Mouse (Mus musculus) neural tube, embryonic 11.5 days (tissue): Measurements from ENCODE around the gene Cmah. TPM values are rescaled to one million over a fixed set of nuclear protein-coding genes. Genes with fewer than 3 reads are reported as not detected.

Source experiments
- ATAC-seq: fragments of 200-750 bp; cut with Nextera tagmentation; 2 replicates; pipeline ENCODE4 v1.8.0; 2017; ENCODE audit warnings: moderate number of reproducible peaks, mild to moderate bottlenecking, moderate TSS enrichment, moderate library complexity; ENCODE audit not compliant: insufficient read depth, low FRiP score, low TSS enrichment
- DNase-seq: peaks from one replicate; pipeline ENCODE4 v3.0.0-alpha.2; 2015; ENCODE audit warnings: low spot score
- H3K27ac ChIP-seq: fragments of 300-500 bp; sonication (generic); 2 replicates; pipeline ENCODE4 v1.5.1; 2014; ENCODE audit warnings: low read depth, mild to moderate bottlenecking, low read length
- H3K27me3 ChIP-seq: fragments of 300-500 bp; sonication (generic); 2 replicates; pipeline ENCODE4 v1.6.1; 2014; ENCODE audit warnings: mild to moderate bottlenecking, low read length, mixed read lengths; ENCODE audit not compliant: control insufficient read depth, insufficient read depth
- H3K36me3 ChIP-seq: fragments of 300-500 bp; sonication (generic); 2 replicates; pipeline ENCODE4 v1.6.1; 2014; ENCODE audit warnings: mild to moderate bottlenecking, low read length, moderate library complexity, mixed read lengths; ENCODE audit not compliant: control insufficient read depth, insufficient read depth
- H3K4me1 ChIP-seq: fragments of 300-500 bp; sonication (generic); 2 replicates; pipeline ENCODE4 v1.6.1; 2014; ENCODE audit warnings: low read length, mixed read lengths; ENCODE audit not compliant: control insufficient read depth, insufficient read depth
- H3K4me2 ChIP-seq: fragments of 300-500 bp; sonication (generic); 2 replicates; pipeline ENCODE4 v1.6.1; 2014; ENCODE audit warnings: low read depth, mild to moderate bottlenecking, moderate library complexity
- H3K4me3 ChIP-seq: fragments of 300-500 bp; sonication (generic); 2 replicates; pipeline ENCODE4 v1.5.1; 2014; ENCODE audit warnings: low read depth, low read length
- H3K9ac ChIP-seq: fragments of 300-500 bp; sonication (generic); 2 replicates; pipeline ENCODE4 v1.6.1; 2014; ENCODE audit warnings: mild to moderate bottlenecking, low read length
- H3K9me3 ChIP-seq: fragments of 300-500 bp; sonication (generic); 2 replicates; pipeline ENCODE4 v1.6.1; 2016; ENCODE audit warnings: low read length; ENCODE audit not compliant: control insufficient read depth
- WGBS: fragments of 180-500 bp; shearing (Covaris S2); extraction: QIAGEN DNeasy Blood & Tissue Kit; methylation state at CpG from one replicate; pipeline ENCODE4 v1.1.7; 2014; 5-methylcytosine and 5-hydroxymethylcytosine counted together
- polyA plus RNA-seq: library from polyadenylated mRNA; unstranded; fragments of >200 nt; fragmentation: Nextera tagmentation; extraction: Ambion mirVana; gene quantifications from 2 replicates; pipeline ENCODE4 v1.2.1, GENCODE M21; 2014

The Cmah gene
- polyA plus RNA-seq, 1 experiment from 2014 or later = 0.34 TPM

DNA sequence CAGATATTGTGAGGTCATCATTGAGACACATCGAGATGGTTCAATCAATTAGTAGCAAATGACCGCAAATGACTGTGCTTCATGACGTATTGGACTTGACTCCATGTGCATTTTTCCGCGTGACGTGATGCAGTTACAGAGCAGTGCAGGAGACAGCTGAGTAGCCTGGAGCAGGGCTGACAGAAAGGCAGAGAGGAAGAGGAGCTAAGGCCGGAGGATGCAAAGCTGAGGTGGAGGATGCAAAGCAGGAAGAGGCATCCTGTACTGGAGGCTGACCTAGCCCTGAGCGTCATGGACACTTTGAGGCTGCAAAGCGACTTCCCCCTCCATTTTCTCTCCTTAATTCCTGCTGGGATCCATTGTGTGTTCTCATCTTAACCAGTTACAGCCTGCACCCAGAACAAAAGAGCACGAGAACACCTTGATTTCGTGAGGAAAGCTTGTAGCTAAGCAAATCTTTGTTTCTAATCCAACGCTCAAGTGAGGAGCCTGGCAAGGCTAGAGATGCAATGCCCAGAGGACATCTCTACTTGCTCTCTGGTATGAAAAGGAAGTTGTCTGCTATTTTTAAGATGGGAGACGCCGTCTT lies 184.8 kb downstream of the Cmah start:
- Histone ChIP-seq H3K36me3 (no peaks in the 10 kb centered on the region), H3K27ac (no peak overlapping the region), H3K9ac (no peak overlapping the region), H3K27me3 (no peaks in the 10 kb centered on the region), H3K4me2 (no peak overlapping the region), H3K9me3 (no peaks in the 10 kb centered on the region), H3K4me3 (no peak overlapping the region), H3K4me1 (no peaks in the 10 kb centered on the region)
- DNase-seq (no peak), ATAC-seq (no peak)
- WGBS = 82% methylated on average over 14 of the region's 14 CpGs

DNA sequence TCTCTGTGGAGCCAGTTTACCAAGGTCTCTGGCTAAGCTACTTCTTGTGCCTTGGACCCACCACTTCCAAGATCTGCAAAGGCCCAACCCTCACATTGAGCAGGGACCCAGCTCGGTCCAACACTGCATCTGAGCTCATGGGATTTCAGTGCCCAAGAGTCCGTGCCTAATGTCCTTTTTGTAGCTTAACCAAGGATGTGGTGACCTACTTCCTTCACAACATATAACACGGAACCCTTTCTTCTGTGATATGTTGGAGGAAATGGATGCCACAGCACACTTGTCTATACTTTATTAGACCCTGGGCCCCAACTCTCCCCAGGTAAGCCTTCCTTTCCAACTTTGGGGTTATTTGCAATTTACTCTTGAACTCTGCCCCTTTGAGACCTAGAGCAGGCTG lies 186.5 kb downstream of the Cmah start:
- 95% methylated on average over 3 of the region's 3 CpGs for WGBS
- no peaks in the 10 kb centered on the region for H3K4me1 ChIP-seq
- DNase-seq = no peak

DNA sequence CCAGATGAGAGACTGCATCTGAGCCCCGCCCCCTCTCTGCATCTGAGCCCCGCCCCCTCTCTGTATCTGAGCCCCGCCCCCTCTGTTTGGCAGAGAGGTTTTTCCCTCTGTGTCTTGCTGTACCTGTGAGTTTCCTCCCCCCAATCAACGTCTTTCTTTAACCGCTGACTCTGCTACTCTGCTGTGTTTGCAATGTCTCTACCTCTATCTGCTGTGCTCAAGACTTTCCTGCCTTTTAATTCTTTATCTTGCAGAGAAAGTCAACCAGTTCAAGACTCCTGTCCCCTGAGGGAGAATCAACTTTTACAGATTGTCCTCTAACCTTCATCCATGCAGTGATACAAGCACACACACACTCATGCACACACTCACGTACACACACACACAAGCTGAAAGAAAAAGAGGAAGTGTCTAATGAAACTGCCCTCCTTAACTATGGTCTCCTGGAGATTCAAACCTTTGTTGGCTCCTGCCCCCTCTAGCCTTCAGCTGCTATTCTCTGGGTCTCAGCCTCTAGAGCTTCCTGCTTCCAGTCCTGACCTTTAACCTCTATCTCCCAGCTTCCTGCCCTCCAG lies 188.0 kb downstream of the Cmah start:
- Histone ChIP-seq H3K27me3 (no peaks in the 10 kb centered on the region), H3K9ac (no peak overlapping the region), H3K27ac (no peak overlapping the region), H3K4me3 (no peak overlapping the region), H3K4me2 (no peak overlapping the region), H3K9me3 (no peaks in the 10 kb centered on the region), H3K36me3 (no peaks in the 10 kb centered on the region), H3K4me1 (no peaks in the 10 kb centered on the region)
- ATAC-seq = no peak
- WGBS = 54% methylated on average over 6 of the region's 6 CpGs
- no peak for DNase-seq

More for the DNA sequence above, 186.5 kb downstream of the Cmah start:
- no peak for ATAC-seq
- no peak overlapping the region for H3K4me3 ChIP-seq
- no peaks in the 10 kb centered on the region for H3K36me3 ChIP-seq
- H3K9ac ChIP-seq = no peak overlapping the region
- no peaks in the 10 kb centered on the region for H3K27me3 ChIP-seq
- no peak overlapping the region for H3K4me2 ChIP-seq
- H3K27ac ChIP-seq = no peak overlapping the region
- no peaks in the 10 kb centered on the region for H3K9me3 ChIP-seq

DNA sequence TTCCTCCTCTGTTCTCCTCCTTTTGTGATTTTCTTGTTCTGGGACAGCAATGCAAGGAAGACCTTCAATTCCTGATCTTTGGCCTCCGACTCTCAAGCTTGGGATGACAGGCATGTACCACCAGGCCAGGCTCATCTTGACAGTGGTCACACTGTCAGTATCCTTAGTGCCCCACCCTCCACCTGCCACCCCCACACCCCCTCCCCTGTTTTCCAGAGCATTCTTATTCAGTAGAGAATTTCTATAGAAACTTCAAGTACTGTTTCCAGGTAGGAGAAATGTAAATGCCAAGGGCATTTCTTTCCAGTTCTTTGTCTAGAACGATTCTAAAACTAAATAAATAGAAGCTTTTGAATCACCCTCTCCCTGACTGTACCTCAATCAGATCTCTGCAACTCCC lies 190.6 kb downstream of the Cmah start:
- no peak overlapping the region for H3K27ac ChIP-seq
- ATAC-seq (no peak), DNase-seq (no peak)
- no peaks in the 10 kb centered on the region for H3K36me3 ChIP-seq
- no peaks in the 10 kb centered on the region for H3K27me3 ChIP-seq
- H3K4me2 ChIP-seq = no peak overlapping the region
- 79% methylated on average over 2 of the region's 2 CpGs for WGBS
- H3K4me1 ChIP-seq = 0 out of 2 replicates have a peak, but pooled peaks cover 2% of the 10 kb centered on the region
- H3K9ac ChIP-seq = no peak overlapping the region
- H3K4me3 ChIP-seq = no peak overlapping the region
- no peaks in the 10 kb centered on the region for H3K9me3 ChIP-seq

DNA sequence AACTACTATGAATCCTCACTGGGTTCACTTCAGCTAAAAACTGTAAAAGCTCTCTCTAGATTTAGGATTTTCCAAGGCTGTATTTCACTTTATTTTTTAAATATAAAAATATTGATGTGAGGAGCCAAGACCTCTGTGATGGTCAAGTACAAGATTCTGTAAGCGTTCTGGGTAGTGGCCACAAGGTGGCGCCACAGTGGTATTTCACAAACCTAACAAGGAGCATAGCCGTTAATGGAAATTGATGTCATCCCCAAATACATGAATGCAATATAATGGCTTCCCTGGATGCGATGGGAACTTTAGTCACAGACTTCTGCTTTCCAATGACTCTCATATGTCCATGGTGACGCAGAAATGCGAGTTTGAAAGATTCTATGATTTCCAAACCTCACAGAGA lies 191.7 kb downstream of the Cmah start:
- H3K4me1 ChIP-seq = 0 out of 2 replicates have a peak, but pooled peaks cover 2% of the 10 kb centered on the region
- WGBS = 35% methylated on average over 6 of the region's 6 CpGs
- DNase-seq (peak; percentile 50), ATAC-seq (no peak)
- no peaks in the 10 kb centered on the region for H3K27me3 ChIP-seq
- no peak overlapping the region for H3K4me2 ChIP-seq
- H3K4me3 ChIP-seq = no peak overlapping the region
- H3K36me3 ChIP-seq = no peaks in the 10 kb centered on the region
- no peaks in the 10 kb centered on the region for H3K9me3 ChIP-seq
- H3K9ac ChIP-seq = no peak overlapping the region
- no peak overlapping the region for H3K27ac ChIP-seq

DNA sequence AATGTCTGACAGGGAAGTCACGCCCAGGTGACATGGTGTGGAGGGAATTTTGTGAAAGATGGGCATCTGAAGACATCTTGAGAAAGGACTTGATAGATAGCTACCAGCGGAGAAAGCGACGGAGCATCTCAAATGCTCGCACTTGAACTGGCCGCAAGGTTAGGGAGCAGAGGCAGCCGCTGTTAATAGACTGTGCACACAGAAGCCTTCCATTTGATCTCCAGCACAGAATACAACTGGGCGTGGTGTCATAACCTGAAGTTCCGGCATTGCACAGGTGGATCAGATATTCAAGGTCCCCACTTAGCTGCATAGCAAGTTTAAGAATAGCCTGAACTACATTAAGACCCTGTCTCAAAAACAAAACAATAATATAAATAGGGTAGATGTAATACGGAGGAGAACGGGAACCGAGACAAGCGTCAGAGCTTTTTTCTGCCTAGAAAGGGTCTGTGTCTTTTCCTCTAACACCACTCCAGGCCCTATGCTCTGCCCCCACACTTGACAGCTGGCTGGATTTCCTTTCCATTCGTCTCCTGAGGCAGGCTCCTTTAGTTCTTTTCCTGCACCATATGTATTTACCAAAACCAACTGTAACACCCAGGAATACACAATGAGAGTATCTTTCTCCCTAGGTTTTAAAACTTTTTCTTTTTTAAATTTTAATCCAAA lies 192.9 kb downstream of the Cmah start:
- Histone ChIP-seq H3K27me3 (no peaks in the 10 kb centered on the region), H3K36me3 (no peaks in the 10 kb centered on the region), H3K4me1 (0 out of 2 replicates have a peak, but pooled peaks cover 2% of the 10 kb centered on the region), H3K9me3 (no peaks in the 10 kb centered on the region), H3K9ac (no peak overlapping the region), H3K27ac (no peak overlapping the region), H3K4me2 (no peak overlapping the region), H3K4me3 (no peak overlapping the region)
- DNase-seq (no peak), ATAC-seq (no peak)
- 84% methylated on average over 14 of the region's 14 CpGs for WGBS

DNA sequence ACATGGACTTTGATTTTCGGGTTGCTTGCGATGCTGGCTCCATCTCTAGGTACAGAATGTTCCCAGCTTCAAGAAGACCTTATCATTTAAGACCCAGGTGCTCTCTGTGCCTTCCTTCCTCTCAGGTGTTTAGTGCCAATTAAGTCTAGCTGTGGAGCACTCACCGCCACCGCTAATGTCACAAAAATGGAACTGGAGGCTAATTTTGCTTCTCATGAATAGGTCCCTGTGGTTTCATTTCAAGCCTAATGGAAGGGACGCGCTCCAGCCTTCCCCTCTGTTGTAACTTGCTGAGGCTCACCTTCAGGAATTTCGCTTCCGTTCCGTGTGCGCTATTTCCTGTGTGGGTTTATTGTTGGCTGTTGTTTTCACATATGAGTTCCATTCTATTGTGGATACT lies 193.6 kb downstream of the Cmah start:
- Histone ChIP-seq H3K4me2 (no peak overlapping the region), H3K4me1 (0 out of 2 replicates have a peak, but pooled peaks cover 2% of the 10 kb centered on the region), H3K4me3 (no peak overlapping the region), H3K36me3 (no peaks in the 10 kb centered on the region), H3K9me3 (no peaks in the 10 kb centered on the region), H3K27ac (no peak overlapping the region), H3K9ac (no peak overlapping the region), H3K27me3 (no peaks in the 10 kb centered on the region)
- 91% methylated on average over 10 of the region's 10 CpGs for WGBS
- DNase-seq = no peak
- no peak for ATAC-seq

DNA sequence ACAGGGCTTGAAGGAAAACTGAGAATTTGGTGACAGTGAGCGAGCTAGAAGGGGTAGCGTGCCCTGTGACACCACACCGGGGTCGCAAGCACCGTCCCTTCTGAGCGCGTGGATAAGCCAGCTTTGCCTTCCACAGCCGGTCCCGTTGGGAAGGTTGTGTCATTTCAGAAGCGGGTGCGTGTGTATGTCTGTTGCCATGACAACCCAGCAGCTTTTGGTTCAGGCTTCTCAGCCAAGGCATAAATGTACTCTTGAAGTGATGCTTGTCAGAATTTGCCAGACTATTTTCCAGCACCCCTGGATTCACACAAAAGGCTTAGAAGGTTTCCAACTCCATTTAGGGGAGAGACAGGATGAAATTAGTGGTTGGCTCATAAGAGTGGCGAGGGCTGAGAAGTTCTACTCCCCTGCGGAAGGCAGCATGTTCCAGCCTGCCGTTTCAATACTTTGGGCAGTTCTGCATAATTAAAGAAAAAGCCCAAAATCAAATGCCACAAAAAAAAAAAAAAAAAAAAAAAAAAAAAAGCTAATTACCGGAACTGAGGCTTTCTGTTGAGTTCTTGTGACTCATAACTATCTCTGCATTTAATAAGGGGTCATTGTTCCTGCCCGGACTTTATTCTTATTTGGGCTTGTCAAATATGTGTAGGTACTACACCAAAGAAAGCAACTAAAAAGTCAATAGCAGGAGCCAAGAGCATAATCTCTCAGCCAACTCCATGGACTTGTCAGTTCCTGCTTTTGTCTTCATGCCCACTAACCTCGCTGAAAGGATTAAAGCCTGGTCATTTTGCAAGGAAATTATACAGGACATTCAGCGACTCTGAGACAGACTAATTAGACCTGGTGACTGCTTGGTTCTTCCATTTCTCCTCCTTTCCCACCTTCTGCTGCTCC lies 194.5 kb downstream of the Cmah start:
- 0 out of 2 replicates have a peak, but pooled peaks have one; percentile 55 for ATAC-seq

More for the DNA sequence above, 194.5 kb downstream of the Cmah start:
- H3K9ac ChIP-seq = no peak overlapping the region
- no peak overlapping the region for H3K27ac ChIP-seq
- H3K36me3 ChIP-seq = no peaks in the 10 kb centered on the region
- peak; percentile 44 for DNase-seq
- no peaks in the 10 kb centered on the region for H3K27me3 ChIP-seq
- H3K9me3 ChIP-seq = no peaks in the 10 kb centered on the region
- H3K4me1 ChIP-seq = 0 out of 2 replicates have a peak, but pooled peaks cover 2% of the 10 kb centered on the region
- WGBS = 62% methylated on average over 18 of the region's 18 CpGs
- H3K4me3 ChIP-seq = no peak overlapping the region
- no peak overlapping the region for H3K4me2 ChIP-seq
